Mouse (Mus musculus) kidney, postnatal 36 days (tissue): ENCODE data around the gene Atp8b2.
A peak's percentile ranks its signal among the peaks of the same experiment; 100 is the strongest.

Experiments
- DNase-seq, 2 experiments: peaks; one replicate each; pipeline ENCODE4 v3.0.0; 2021 to 2022; ENCODE audit warnings: mixed read lengths in 2 of 2

The Atp8b2 gene

DNA sequence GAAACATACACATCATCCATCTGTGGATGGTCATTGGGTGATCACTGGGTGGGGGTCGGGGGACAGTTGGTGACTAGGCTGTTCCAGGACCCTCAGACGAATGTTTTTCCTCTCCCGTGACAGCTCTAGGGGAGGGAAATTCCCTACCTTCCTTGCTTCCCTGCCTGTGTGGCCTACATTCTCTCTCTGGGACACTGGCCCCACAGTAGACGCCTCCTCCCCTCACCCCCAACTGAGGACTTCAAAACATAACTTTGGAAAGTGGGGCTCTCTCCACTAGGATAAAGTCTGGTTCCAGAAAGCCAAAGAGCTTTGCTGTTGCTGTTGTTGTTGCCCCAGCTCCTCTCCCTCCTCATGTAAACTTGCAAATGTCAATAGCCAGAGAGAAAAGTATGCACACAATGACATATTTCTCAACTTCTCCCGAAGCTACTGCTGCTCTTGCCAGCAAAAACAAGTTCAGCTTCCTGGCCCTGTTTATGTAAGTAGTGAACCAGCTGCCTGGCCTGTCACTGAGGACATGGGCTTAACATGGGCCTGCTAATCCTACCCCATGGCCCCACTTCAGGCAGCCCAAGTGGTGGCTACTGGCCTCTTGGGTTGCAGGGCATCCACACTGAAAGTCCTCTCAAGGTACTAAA, 64.3 kb downstream of the Atp8b2 start:
- DNase-seq = peak; percentile 24 to 56

DNA sequence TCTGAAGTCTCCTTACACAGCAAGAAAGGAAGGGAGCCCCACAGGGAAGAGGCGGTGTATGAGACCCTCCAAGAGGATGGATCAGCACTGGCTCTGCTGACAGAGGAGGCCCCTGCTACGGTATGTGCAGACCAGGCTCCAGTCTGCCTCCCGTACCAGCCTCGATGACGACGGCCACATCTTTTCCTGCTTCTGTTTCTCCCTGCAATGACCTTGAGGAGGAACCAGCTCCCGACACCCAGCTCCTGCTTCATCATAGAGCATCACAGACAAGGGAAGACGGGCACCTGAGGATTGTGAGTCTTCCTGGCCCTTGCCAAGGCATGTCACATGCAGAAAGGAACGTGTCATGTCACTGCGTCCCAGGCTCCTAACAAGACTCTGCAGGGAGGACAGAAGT, 65.3 kb downstream of the Atp8b2 start:
- no peak for DNase-seq

GRCm38 (mm10) chr3:89897204-89897796, 66.0 kb downstream of the Atp8b2 start:
- DNase-seq = no peak

DNA sequence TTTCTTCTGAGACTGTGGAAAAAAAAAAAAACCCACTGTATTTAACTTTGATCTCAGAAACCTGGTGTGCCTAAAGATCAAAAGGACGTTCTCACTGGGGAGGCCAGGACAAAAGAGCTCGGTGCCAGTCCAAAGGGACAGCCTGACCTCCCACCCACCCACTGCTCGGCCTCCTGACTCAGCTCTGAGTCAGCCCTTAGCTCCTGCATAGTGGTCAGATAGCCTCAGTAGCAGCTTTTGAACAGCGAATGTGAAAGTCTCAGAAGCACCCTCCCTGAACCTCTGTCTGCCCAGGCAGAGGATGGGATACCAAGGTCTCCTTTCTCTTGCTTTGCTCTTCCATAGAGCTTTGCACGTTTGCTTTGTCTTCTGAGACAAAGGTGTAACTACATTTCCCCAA, 66.7 kb downstream of the Atp8b2 start:
- no peak for DNase-seq

- no peak for DNase-seq
Observed at GRCm38 (mm10) chr3:89892517-89893106, 70.7 kb downstream of the Atp8b2 start.

- DNase-seq = no peak
Observed at GRCm38 (mm10) chr3:89891696-89892095, 71.6 kb downstream of the Atp8b2 start.

DNA sequence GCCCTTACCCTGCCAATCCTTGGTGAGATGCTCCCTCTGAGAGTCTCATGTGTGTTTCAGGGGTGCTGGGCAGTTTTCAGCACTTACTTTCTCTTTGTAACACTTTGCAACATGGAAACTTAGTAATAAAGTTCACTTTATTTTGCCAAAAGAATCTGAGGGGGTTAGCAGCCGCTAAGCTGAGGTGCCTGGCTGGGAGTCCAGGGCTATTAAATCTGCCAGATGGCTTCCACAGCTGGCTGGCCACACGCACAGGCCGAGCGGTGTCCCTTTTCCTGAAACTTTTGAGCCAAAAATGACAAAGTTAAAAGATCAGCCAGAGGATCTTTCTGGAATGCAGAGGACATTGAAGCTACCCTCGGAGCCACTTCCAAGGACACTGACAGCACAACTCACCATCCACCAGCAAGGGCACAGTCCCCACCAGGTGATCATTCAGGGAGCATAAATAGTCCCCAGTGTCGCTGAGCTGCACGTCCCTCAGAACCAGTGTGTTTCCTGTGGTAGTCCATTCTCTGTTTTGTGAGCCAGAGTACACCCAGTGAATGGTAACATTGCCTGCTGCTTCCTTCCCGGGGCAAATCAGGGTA, 73.4 kb downstream of the Atp8b2 start:
- DNase-seq = no peak
